Mouse (Mus musculus) forebrain, embryonic 12.5 days (tissue): Measurements from ENCODE around the gene Dnajc16. TPM values are rescaled to one million over a fixed set of nuclear protein-coding genes. Genes with fewer than 3 reads are reported as not detected.
A peak's percentile ranks its signal among the peaks of the same experiment; 100 is the strongest.
"Not testable (repeated sequence)": the region's sequence is repeated elsewhere in the genome, so short reads cannot be mapped to it uniquely, and the experiment has no call there.

Experiments used
- ATAC-seq: fragments of 200-750 bp; cut with Nextera tagmentation; 2 replicates; pipeline ENCODE4 v1.8.0; 2017; ENCODE audit warnings: moderate TSS enrichment; ENCODE audit not compliant: low FRiP score
- H3K27ac ChIP-seq: fragments of 300-500 bp; sonication (generic); 2 replicates; pipeline ENCODE4 v1.5.1; 2016; ENCODE audit warnings: mild to moderate bottlenecking
- H3K27me3 ChIP-seq: fragments of 300-500 bp; sonication (generic); 2 replicates; pipeline ENCODE4 v1.6.1; 2016; ENCODE audit warnings: mild to moderate bottlenecking
- H3K36me3 ChIP-seq: fragments of 300-500 bp; sonication (generic); replicated peaks from 2 replicates; pipeline ENCODE4 v1.6.1; 2016; ENCODE audit warnings: mild to moderate bottlenecking
- H3K4me1 ChIP-seq: fragments of 300-500 bp; sonication (generic); 2 replicates; pipeline ENCODE4 v1.6.1; 2016
- H3K4me2 ChIP-seq: fragments of 300-500 bp; sonication (generic); 2 replicates; pipeline ENCODE4 v1.6.1; 2016; ENCODE audit warnings: mild to moderate bottlenecking, moderate library complexity
- H3K4me3 ChIP-seq: fragments of 300-500 bp; sonication (generic); replicated peaks from 2 replicates; pipeline ENCODE4 v1.5.1; 2016; ENCODE audit warnings: mild to moderate bottlenecking
- H3K9ac ChIP-seq: fragments of 300-500 bp; sonication (generic); 2 replicates; pipeline ENCODE4 v1.6.1; 2016; ENCODE audit warnings: mild to moderate bottlenecking
- H3K9me3 ChIP-seq: fragments of 300-500 bp; sonication (generic); 2 replicates; pipeline ENCODE4 v1.6.1; 2016
- WGBS: fragments of 180-500 bp; shearing (Covaris S2); methylation state at CpG from one replicate; pipeline ENCODE4 v1.1.7; 2016; 5-methylcytosine and 5-hydroxymethylcytosine counted together
- polyA plus RNA-seq: library from polyadenylated mRNA; unstranded; fragments of >200 nt; fragmentation: Nextera tagmentation; extraction: Ambion mirVana; gene quantifications from 2 replicates; pipeline ENCODE4 v1.2.1, GENCODE M21; 2016

The Dnajc16 gene
- polyA plus RNA-seq, 1 experiment from 2014 or later: 6.7 TPM

DNA sequence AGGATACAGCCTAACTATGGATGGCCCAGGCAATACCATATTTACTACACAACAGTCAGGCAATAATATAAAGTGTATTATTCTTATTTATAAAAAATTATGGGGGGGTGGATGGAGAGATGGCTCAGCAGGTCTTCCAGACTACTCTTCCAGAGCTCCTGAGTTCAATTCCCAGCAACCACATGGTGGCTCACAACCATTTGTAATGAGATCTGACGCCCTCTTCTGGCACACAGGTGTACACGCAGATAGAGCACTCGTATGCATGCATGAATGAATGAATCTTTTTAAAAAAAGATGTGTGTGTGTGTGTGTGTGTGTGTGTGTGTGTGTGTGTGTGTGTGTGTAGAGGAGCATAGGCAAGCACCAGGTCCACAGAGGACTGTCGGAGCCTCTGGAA lies 17.7 kb downstream of the Dnajc16 start:
- not testable (repeated sequence) for H3K9ac ChIP-seq, H3K9me3 ChIP-seq, H3K4me3 ChIP-seq, H3K27me3 ChIP-seq, ATAC-seq, H3K4me1 ChIP-seq, H3K27ac ChIP-seq, H3K4me2 ChIP-seq
- WGBS: 88% methylated on average over 4 of the region's 4 CpGs
- peaks cover 93% of the 10 kb centered on the region for H3K36me3 ChIP-seq

DNA sequence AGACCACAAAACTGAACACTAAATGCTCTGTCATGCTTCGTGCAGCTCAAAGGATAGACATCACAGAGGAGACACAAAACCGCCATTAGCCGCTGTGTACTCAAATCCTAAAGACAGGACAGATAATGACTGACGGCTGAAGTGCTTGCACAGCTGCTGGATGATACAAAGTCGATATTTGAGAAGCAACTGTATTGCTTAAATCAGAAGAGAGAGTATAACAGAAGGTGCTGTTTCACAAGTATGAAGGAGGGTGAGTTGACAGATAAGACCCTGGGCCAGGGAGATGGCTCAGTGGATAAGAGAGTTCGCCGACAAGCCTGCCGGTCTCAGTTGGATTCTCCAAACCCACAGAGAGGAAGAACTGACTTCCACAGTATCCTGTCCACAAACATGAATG lies 18.9 kb downstream of the Dnajc16 start:
- H3K36me3 ChIP-seq: peaks cover 95% of the 10 kb centered on the region
- no peak for ATAC-seq
- 94% methylated on average over 8 of the region's 8 CpGs for WGBS
- no peak overlapping the region for H3K4me2 ChIP-seq
- H3K9me3 ChIP-seq: no peaks in the 10 kb centered on the region
- no peak overlapping the region for H3K4me3 ChIP-seq
- no peak overlapping the region for H3K9ac ChIP-seq
- H3K4me1 ChIP-seq: no peaks in the 10 kb centered on the region; the same call in 1 of the 2 replicates
- H3K27ac ChIP-seq: no peak overlapping the region
- H3K27me3 ChIP-seq: no peaks in the 10 kb centered on the region

DNA sequence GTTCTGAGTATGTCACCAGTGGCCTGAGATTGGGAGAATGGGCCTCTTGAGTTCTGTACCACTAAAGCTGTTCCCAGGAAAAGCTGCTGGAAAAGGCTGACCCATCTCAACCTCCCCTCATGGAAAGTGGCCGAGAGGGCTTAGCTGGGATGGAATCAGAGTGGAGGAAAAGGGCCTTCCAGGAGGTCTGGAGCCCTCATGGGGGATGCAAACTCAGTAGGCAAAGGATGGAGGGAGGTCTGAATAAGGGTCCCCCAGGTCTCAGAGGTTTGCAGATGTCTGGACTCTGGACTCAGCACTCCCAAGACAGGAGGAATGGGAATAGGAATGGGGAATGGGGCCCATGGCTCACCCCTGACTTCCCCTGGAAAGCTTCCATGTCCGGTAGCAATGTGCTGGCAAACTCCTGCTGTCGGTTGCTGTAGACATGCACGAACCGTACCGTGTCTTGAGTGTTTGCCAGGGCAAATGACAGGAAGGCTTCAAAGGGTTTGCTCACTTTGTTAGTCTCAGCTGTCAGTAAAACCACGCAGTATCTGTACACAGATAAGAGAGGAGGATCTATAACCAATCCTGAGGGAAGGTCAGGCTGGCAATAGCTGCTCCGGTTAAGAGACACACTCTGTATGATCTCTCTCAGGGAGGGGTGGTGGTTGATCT lies 21.1 kb downstream of the Dnajc16 start:
- no peaks in the 10 kb centered on the region for H3K27me3 ChIP-seq
- no peaks in the 10 kb centered on the region; the same call in 1 of the 2 replicates for H3K4me1 ChIP-seq
- 87% methylated on average over 8 of the region's 8 CpGs for WGBS
- H3K4me2 ChIP-seq: no peak overlapping the region
- no peak overlapping the region for H3K27ac ChIP-seq
- no peak overlapping the region for H3K4me3 ChIP-seq
- no peak for ATAC-seq
- no peak overlapping the region for H3K9ac ChIP-seq
- H3K9me3 ChIP-seq: no peaks in the 10 kb centered on the region
- peaks cover 93% of the 10 kb centered on the region for H3K36me3 ChIP-seq

DNA sequence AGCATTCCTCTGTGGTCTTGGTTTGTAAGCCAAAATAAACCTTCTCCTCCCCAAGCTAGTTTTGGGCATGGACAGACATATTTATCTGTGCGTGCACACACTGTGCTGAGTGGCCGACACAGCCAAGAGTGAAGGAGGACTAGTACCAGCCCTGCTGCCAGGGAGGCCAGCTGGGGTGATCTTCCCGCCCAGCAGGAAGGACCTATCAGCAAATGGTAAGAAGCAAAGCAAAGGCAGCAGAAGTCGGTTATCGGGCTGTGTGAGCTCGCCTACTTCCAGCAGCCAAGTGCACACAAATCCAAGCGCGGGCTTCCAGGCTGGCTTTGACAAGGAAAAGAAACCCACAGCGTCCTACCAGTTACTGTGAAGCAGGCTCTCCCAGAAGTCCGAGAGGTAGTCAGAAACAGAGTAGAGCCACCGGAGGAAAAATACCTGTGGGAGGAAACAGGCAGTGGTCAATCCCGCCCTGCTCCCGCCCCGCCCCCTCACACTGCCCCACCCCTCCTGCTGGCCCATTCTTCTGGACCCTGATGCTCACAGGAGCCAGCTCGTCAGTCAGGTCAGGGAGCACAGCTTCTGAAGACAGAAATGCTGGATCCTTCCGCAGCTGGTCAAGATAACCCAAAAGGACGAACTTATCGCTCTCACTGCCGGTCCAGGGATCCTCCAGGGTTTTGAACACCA lies 23.2 kb downstream of the Dnajc16 start:
- Histone ChIP-seq H3K9ac (no peak overlapping the region), H3K4me2 (no peak overlapping the region), H3K27me3 (no peaks in the 10 kb centered on the region), H3K9me3 (no peaks in the 10 kb centered on the region), H3K27ac (peak overlapping the region; percentile 70; the same call in 1 of the 2 replicates), H3K36me3 (peaks cover 93% of the 10 kb centered on the region), H3K4me3 (no peak overlapping the region), H3K4me1 (no peaks in the 10 kb centered on the region; the same call in 1 of the 2 replicates)
- no peak for ATAC-seq
- WGBS: 80% methylated on average over 19 of the region's 19 CpGs

DNA sequence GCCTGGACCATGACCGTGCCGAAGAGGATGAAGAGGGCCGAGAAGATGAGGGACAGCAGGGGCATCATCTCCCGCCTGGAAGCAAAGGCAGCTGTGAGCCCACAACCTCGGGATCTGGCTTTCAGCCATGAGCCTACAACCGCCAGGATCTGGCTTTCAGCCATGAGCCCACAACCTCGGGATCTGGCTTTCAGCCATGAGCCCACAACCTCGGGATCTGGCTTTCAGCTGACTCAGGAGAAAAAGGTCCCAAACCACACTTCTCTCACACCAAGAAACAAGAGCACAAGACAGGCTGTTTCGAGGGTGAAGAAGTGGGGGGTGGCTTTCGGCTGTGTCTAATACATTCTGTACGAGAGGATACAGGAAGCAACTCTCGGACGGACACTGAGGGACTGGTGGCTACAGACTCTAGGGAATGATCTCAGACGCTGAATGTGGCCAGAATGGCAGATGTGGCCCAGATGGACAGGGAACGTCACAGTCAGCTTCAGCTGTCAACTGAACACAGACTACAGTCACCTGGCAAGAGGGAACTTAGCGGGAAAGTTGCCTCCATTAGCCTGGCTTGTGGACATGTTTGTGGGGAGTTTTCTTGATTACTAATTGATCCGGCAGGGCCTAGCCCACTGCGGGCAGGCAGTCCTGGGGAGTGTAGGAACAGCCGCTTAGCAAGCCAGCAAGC lies 23.9 kb downstream of the Dnajc16 start:
- Histone ChIP-seq H3K9ac (no peak overlapping the region), H3K4me3 (no peak overlapping the region), H3K9me3 (no peaks in the 10 kb centered on the region), H3K36me3 (peaks cover 94% of the 10 kb centered on the region), H3K4me1 (no peaks in the 10 kb centered on the region; the same call in 1 of the 2 replicates), H3K27me3 (no peaks in the 10 kb centered on the region), H3K4me2 (no peak overlapping the region), H3K27ac (peak overlapping the region; percentile 70)
- no peak for ATAC-seq
- 80% methylated on average over 19 of the region's 19 CpGs for WGBS

DNA sequence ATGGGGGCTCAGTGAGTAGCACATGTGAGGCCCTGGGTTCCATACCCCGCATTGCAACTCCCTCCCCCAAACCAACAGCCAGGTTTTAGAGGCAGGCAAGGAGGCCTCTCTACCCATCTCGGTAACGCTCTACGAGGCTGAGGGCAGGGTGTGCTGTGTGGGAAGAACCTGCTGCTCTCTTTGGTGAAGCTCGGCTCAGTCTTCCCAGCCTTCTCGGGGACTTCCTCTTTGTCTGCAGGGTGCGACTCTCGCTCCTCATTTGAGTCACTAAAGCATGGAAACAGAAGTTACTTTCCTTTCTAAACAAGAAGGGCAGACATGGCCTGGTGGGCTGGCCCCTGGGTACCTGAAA lies 24.4 kb downstream of the Dnajc16 start:
- Histone ChIP-seq H3K4me2 (no peak overlapping the region), H3K4me3 (no peak overlapping the region), H3K36me3 (peaks cover 94% of the 10 kb centered on the region), H3K4me1 (no peaks in the 10 kb centered on the region; the same call in 1 of the 2 replicates), H3K27ac (peak overlapping the region; percentile 70), H3K9me3 (no peaks in the 10 kb centered on the region), H3K9ac (no peak overlapping the region), H3K27me3 (no peaks in the 10 kb centered on the region)
- no peak for ATAC-seq
- 93% methylated on average over 8 of the region's 8 CpGs for WGBS

DNA sequence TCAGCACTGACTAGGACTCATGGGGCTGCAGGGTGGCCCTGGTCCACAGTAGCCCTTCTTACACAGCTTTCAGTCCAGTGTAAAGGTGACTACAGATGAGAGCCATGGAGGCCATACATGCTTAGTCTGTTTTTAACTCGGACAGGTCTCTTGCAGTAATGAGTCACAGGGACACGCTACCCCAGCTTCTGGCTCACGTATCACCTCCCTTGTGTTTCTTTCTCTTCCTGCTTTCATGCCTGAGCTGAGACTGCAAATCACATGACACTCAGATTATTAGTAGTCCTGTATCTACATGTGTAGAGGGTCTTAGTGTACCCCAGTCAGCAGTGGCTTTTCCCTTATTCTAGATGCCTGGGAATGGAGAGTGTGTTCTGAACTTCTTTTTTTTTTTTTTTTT lies 25.7 kb downstream of the Dnajc16 start:
- WGBS: 94% methylated on average over 3 of the region's 3 CpGs
- Histone ChIP-seq H3K9ac (no peak overlapping the region), H3K36me3 (peaks cover 87% of the 10 kb centered on the region), H3K27me3 (no peaks in the 10 kb centered on the region), H3K9me3 (no peaks in the 10 kb centered on the region), H3K4me2 (no peak overlapping the region), H3K27ac (no peak overlapping the region), H3K4me3 (no peak overlapping the region), H3K4me1 (no peaks in the 10 kb centered on the region; the same call in 1 of the 2 replicates)
- no peak for ATAC-seq

DNA sequence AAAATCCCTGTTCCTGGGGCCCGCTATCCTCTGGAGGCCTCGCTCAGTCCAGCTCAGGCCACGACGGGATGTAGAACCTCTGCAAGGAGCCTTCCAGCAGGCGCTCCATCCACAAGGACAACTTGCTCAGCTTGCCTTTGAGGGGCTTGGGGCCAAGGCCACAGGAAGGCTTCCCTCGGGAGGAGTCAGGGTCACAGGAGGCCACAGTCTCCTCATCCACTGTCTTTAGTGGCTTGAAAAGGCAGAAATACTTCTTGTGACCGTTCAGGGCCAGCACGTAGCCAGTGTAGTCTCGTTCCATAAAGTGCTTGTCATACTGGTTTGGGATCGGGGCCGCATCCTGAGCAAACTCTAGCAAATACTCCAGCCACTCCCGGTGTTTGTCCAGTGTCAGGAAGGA lies 27.3 kb downstream of the Dnajc16 start:
- no peak overlapping the region for H3K4me3 ChIP-seq
- H3K27me3 ChIP-seq: no peaks in the 10 kb centered on the region
- H3K36me3 ChIP-seq: peaks cover 74% of the 10 kb centered on the region
- no peak for ATAC-seq
- no peak overlapping the region for H3K4me2 ChIP-seq
- no peaks in the 10 kb centered on the region for H3K9me3 ChIP-seq
- 95% methylated on average over 12 of the region's 12 CpGs for WGBS
- no peak overlapping the region for H3K27ac ChIP-seq
- H3K9ac ChIP-seq: no peak overlapping the region
- H3K4me1 ChIP-seq: no peaks in the 10 kb centered on the region; the same call in 1 of the 2 replicates

DNA sequence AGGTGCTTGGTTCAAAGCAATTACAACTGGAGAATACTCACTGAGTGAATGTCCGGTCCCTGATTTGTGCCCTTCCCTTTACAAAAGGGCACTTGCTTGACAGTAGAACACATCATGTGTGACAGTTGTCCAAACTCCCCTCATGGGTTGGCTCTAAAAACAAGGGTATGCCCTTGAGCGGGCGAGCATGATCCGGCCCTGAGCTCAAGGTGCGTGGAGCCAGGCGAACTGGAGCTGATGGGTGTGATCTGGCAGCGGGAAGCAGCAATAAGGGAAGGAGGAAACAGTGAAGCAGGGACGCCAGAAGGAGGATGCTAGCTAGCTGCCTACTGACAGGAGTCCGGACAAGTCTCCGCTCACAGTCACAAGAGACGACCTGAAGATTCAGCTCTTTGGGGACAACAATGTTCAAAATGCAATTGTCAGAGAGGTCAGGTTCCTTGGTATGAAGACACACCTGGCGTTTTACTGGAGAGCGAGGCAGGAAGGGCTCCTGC lies 28.6 kb downstream of the Dnajc16 start:
- Histone ChIP-seq H3K27me3 (no peaks in the 10 kb centered on the region), H3K36me3 (peaks cover 61% of the 10 kb centered on the region), H3K9ac (no peak overlapping the region), H3K4me1 (no peaks in the 10 kb centered on the region; the same call in 1 of the 2 replicates), H3K4me2 (no peak overlapping the region), H3K4me3 (no peak overlapping the region), H3K27ac (no peak overlapping the region), H3K9me3 (no peaks in the 10 kb centered on the region)
- 93% methylated on average over 13 of the region's 13 CpGs for WGBS
- no peak for ATAC-seq

DNA sequence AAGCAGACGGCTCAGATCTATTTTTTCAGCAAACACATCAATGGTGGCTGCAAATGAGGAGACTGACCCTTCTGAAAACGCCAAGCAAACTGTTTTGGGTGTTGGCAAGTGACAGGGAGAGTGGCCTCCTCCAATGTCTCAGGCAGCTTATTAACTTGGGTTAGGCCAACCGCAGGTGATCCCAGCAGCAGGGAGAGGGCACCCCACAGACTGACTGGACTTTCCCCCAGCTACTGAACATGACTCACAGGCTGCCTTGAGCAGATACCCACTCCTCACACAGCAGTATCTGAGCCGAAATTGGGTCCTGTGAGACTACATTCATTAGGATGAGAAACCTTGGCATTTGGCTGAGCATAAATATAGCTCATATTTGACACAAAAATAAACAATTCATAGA lies 29.8 kb downstream of the Dnajc16 start:
- Histone ChIP-seq H3K4me1 (no peaks in the 10 kb centered on the region), H3K27me3 (no peaks in the 10 kb centered on the region), H3K4me3 (no peak overlapping the region), H3K27ac (no peak overlapping the region), H3K9me3 (no peaks in the 10 kb centered on the region), H3K36me3 (peaks cover 49% of the 10 kb centered on the region), H3K9ac (no peak overlapping the region), H3K4me2 (no peak overlapping the region)
- 82% methylated on average over 4 of the region's 4 CpGs for WGBS
- no peak for ATAC-seq

DNA sequence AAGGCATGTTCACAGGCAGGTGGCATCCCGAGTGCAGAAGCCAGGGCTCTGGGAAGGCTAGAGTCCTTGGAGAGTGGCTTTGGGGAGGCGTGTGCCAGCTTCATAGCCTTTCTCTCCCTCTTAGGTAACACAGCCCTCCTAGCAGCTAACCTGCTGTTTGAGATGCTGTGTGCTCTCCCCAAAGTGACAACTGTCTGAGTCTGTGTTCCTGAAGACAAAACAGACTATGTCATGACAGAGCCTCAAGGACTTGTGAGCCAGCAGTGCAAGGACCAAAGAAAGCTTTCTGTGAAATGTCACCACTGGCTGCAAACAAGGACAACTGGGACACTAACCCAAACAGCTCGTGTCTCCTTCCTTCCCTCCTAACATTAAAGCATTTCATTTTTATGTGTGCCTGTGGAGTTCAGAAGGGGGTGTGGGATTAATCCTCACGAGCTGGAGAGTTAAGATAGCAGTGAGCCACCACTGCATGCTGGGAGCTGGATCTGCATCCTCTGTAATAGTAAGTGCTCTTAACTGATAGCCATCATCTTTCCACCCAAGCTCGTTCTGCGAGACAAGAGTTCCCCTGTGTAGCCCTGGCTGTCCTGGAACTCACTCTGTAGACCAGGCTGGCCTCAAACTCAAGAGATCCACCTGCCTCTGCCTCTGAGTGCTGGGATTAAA lies 31.7 kb downstream of the Dnajc16 start:
- no peak overlapping the region for H3K4me3 ChIP-seq
- no peak overlapping the region for H3K4me2 ChIP-seq
- no peaks in the 10 kb centered on the region for H3K4me1 ChIP-seq
- H3K36me3 ChIP-seq: peaks cover 33% of the 10 kb centered on the region
- no peak overlapping the region for H3K27ac ChIP-seq
- no peak overlapping the region for H3K9ac ChIP-seq
- no peaks in the 10 kb centered on the region for H3K27me3 ChIP-seq
- ATAC-seq: no peak
- no peaks in the 10 kb centered on the region for H3K9me3 ChIP-seq
- 78% methylated on average over 6 of the region's 6 CpGs for WGBS

DNA sequence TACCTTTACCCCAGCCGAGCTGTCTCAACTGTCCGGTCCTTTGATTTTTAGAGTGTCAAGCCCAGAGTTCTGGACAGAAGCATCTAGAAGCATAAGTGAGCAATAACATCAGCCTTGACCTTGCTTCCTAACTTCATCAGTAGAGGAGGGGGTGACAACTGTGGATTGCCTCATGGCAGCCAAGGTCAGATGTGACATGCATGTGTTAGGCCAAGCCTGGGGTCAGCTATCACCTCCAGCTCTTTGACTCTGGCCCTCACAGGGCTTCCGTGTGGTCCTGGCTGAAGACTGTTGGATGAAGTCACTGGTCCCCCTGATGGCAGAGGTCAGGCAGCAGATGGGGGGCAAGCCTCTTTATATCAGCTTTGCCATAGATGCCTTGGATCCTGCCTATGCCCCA lies 33.6 kb downstream of the Dnajc16 start:
- WGBS: 92% methylated on average over 3 of the region's 3 CpGs
- H3K27me3 ChIP-seq: no peaks in the 10 kb centered on the region
- no peak overlapping the region for H3K9ac ChIP-seq
- no peak overlapping the region for H3K4me3 ChIP-seq
- H3K27ac ChIP-seq: no peak overlapping the region
- H3K4me2 ChIP-seq: no peak overlapping the region
- peaks cover 14% of the 10 kb centered on the region for H3K36me3 ChIP-seq
- no peaks in the 10 kb centered on the region for H3K4me1 ChIP-seq
- ATAC-seq: no peak
- no peaks in the 10 kb centered on the region for H3K9me3 ChIP-seq
